Mouse (Mus musculus) cortical plate, adult 2 months (tissue): Measurements from ENCODE around the gene Arhgap25. TPM values are rescaled to one million over a fixed set of nuclear protein-coding genes. Genes with fewer than 3 reads are reported as not detected.

Experiments
- H3K27ac ChIP-seq: fragments of 200-500 bp; 2 replicates; pipeline ENCODE4 v1.5.1; 2012; ENCODE audit warnings: low read length, control low read depth, inconsistent platforms; ENCODE audit not compliant: insufficient read depth
- H3K4me1 ChIP-seq: fragments of 200-500 bp; 2 replicates; pipeline ENCODE4 v1.6.1; 2011; ENCODE audit warnings: low read length; ENCODE audit not compliant: control insufficient read depth, insufficient read depth
- H3K4me3 ChIP-seq: fragments of 200-500 bp; 2 replicates; pipeline ENCODE4 v1.5.1; 2011; ENCODE audit warnings: mild to moderate bottlenecking, low read length, control low read depth; ENCODE audit not compliant: insufficient read depth
- CTCF ChIP-seq: fragments of 200-500 bp; IDR thresholded peaks from 2 replicates; pipeline ENCODE4 v1.5.1; 2011; ENCODE audit warnings: mild to moderate bottlenecking, control low read depth, low read length; ENCODE audit not compliant: insufficient read depth; ENCODE audit errors: extremely low read depth
- POLR2A ChIP-seq: fragments of 200-500 bp; IDR thresholded peaks from 2 replicates; pipeline ENCODE4 v1.6.1; 2011; ENCODE audit warnings: mild to moderate bottlenecking, low read length, control low read depth; ENCODE audit not compliant: insufficient read depth; ENCODE audit errors: extremely low read depth
- polyA plus RNA-seq: library from polyadenylated mRNA; depleted of rRNA; stranded (reverse); fragments of >200 nt; gene quantifications from 2 replicates; pipeline ENCODE4 v1.2.3, GENCODE M21; 2012; rRNA removed

Gene Arhgap25
- polyA plus RNA-seq, 1 experiment, result 6.2 TPM

DNA sequence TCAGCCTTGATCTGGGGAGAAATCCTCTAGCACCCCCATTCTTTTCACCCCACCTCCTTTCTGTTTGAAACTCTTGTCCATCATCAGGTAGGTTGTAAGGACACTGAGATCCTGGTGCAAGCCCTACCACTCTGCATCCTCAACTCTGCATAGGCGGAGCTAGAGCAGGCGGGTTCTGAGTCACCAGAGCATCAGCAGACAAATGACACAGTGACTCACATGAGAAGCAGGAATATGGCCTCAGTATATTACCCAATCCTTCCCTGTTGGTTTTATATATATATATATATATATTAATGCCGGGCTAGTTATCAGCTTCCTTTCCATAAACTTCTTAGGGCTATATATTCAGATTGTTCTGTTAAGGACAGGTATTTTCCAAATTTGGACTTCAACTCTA lies 97.3 kb downstream of the Arhgap25 start:
- no peaks in the 10 kb centered on the region for H3K4me1 ChIP-seq
- no peak overlapping the region for H3K4me3 ChIP-seq
- no peak overlapping the region for H3K27ac ChIP-seq
- no peak for TF ChIP-seq CTCF
- TF ChIP-seq POLR2A, result no peak

DNA sequence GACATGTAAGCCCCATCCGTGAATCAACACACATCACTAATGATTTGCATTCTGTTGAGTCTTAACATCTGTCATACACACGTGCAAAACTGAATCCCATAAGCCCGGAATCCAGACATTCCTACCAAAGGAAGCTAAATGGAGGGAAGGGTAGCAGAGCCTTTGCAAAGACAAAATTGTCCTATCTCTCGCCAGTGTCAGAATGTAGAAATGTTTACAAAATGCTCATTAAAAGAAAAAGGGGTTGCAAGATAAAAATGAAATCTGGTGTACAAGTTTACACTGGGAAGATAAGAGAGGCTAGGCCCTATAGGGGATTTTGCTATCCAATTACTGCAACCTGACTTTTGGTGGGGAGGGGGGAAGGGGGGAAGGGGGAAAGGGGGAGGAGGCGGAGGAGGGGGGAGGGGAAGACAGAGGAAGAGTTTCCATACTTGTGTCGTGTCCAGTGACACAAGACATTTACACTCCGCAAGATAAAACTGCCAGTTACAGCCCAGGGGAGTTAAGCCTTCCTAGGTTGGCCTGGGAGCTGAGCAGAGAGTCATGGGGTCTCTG lies 104.5 kb downstream of the Arhgap25 start, which contains the start of gene Bmp10:
Gene Bmp10, plus strand, starts transcription at position 508 of the 558 bp plus-strand sequence.
- H3K27ac ChIP-seq, result no peak within 1 kb of the TSS
- TF ChIP-seq CTCF, result no peak
- TF ChIP-seq POLR2A, result no peak
- H3K4me1 ChIP-seq, result no peaks in the 10 kb centered on the region
- H3K4me3 ChIP-seq, result no peak within 1 kb of the TSS

DNA sequence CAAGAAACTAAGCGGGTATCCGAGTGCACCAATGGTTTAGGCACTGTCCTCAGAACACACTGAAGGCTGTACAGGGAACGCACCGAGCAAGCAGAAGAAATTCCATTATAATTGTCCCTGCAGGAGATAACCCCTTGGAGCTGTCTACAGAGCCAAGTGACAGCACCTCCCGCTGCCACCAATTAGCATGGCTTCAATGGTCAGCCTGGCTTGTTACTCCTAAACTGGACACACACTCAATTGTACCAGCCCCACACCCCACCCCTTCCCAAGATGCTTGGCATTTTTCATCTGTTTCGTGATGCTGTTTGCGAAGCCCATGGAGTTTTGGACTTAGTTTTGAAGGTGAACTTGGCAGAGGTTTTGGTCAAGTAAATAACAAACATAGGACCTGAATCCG lies 105.4 kb downstream of the Arhgap25 start:
- Histone ChIP-seq H3K4me3 (no peak overlapping the region), H3K27ac (no peak overlapping the region), H3K4me1 (no peaks in the 10 kb centered on the region)
- no peak for TF ChIP-seq CTCF
- no peak for TF ChIP-seq POLR2A

DNA sequence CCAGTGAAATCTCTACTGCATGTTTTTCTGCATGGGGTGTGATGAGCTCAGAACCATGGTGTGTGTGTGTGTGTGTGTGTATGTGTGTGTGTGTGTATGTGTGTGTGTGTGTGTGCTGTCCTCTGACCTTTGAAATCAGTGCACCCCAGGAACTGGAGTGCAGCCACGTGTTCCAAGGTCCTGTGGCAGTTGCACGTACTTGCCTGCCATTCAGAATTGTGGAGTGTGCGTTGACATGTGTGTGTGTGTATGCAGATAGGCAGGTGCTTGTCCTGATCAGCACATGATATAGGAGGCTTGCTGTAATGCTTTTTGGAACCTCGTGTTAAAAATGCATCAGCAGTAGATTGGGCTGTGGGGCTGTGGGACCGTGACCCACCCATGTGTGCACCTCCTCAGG lies 106.1 kb downstream of the Arhgap25 start:
- TF ChIP-seq POLR2A, result no peak
- TF ChIP-seq CTCF, result no peak
- Histone ChIP-seq H3K4me1 (no peaks in the 10 kb centered on the region), H3K27ac (no peak overlapping the region), H3K4me3 (no peak overlapping the region)

DNA sequence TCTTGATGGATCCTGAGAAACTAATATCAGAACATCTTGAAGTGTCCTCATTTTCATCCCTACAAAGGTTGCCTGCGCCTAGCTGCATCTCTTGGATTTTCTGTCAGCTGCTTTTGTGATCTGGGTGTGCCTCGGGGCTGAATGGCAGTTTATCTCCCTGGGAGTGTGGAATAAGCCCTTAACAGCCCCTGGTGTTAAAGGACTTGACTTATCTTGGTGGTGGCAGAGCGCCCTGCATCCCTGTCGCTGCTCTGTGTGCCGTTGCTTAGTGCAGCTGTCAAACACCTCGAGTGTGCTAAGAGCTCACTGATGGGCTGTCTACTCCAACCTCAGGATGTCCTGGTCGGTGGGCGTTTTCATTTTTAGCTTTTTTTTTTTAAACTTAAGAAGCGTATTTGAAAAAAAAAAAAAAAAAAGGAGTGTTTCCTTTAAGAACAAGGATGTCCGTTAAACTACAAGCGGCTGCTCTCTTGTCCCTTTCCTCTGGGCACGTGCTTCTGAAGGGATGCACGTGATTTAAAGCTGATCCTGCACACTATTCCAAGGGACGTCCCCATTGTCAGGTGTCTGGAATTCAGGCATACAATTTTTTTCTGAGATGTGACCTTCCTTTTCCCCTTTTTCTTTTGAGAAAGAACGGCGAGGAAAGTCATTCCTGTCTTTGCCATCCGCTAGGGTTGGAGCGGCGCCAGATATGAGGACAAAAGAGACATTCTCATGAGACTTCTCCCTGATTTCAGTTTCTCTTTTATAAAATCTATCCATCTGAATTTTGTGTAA lies 108.8 kb downstream of the Arhgap25 start:
- Histone ChIP-seq H3K27ac (no peak overlapping the region), H3K4me3 (peak overlapping the region; percentile 14; the same call in 1 of the 2 replicates)
- no peak for TF ChIP-seq CTCF
- no peak for TF ChIP-seq POLR2A

DNA sequence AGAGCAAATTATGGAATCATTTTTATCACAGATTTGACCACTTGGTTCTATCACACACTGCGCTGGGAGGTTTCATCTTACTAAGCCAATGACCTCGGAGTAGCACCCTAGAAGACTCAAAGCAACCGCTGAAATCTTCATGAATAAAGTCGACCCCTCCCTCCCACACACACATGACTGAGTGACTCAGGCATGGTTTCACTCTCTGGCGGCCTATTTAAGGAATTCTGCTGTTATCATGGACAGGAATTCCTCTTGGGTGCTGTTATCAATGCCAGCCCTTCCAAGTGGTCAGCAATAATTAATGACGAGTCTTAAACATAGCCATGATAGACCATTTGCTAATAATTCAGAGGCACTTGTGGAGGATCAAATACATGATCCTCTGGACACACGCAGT lies 110.8 kb downstream of the Arhgap25 start:
- no peaks in the 10 kb centered on the region for H3K4me1 ChIP-seq
- no peak overlapping the region for H3K4me3 ChIP-seq
- H3K27ac ChIP-seq, result no peak overlapping the region
- TF ChIP-seq CTCF (no peak), POLR2A (no peak)

More for the DNA sequence above, 108.8 kb downstream of the Arhgap25 start:
- H3K4me1 ChIP-seq, result no peaks in the 10 kb centered on the region

DNA sequence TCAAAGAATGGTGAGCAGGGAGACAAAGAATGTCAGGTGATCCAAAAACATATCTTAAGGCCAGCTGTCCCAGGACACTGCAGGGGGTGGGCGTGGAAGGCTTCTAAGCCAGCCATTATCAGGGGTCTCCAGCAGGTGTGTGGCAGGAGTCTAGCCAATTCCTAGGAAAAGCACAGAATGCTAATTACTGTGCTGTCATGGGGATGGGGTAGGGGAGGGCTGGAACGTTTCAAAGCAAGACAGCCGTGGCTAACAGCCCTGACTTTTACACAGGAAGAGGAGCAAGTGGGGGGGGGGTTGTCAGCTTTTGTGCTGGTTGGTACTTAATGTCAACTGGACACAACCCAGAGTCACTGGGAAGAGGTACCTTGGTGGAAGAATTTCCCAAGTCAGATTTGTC lies 121.0 kb downstream of the Arhgap25 start:
- no peak for TF ChIP-seq CTCF
- no peak for TF ChIP-seq POLR2A
- Histone ChIP-seq H3K4me1 (no peaks in the 10 kb centered on the region), H3K4me3 (no peak overlapping the region), H3K27ac (no peak overlapping the region)

Other genes with a start within 250 kb of the Arhgap25 start
- 10.5 and 10.9 TPM in 2 replicates for gene Antxr1, start 197.4 kb downstream of the Arhgap25 start, polyA plus RNA-seq
- gene Gkn1, start 182.3 kb downstream of the Arhgap25 start, polyA plus RNA-seq, result 0.13 and 0.17 TPM in 2 replicates
- not detected in 2 replicates for gene Gkn2, start 159.9 kb downstream of the Arhgap25 start, polyA plus RNA-seq
- gene Gkn3, start 144.3 kb downstream of the Arhgap25 start, polyA plus RNA-seq, result 28.4 and 42.8 TPM in 2 replicates
- gene Bmp10, start 104.3 kb downstream of the Arhgap25 start, polyA plus RNA-seq, result not detected in 2 replicates
- 0.04 and 0.13 TPM in 2 replicates for gene Prokr1, start 57.5 kb upstream of the Arhgap25 start, polyA plus RNA-seq
- gene Aplf, start 138.9 kb upstream of the Arhgap25 start, polyA plus RNA-seq, result 4.6 and 5.0 TPM in 2 replicates
- gene Efcc1, start 197.6 kb upstream of the Arhgap25 start, polyA plus RNA-seq, result 6.3 and 6.7 TPM in 2 replicates
- gene Gp9, start 244.8 kb upstream of the Arhgap25 start, polyA plus RNA-seq, result 1.6 and 1.7 TPM in 2 replicates